Mouse (Mus musculus) gastrocnemius, adult 18-20 months (tissue): ENCODE results near the gene Otc. TPM values are rescaled to one million over a fixed set of nuclear protein-coding genes. Genes with fewer than 3 reads are reported as not detected.

ENCODE experiments used
- total RNA-seq, 2 experiments: library from RNA; stranded (reverse); gene quantifications; 2 replicates each; pipeline ENCODE4 v1.2.3; 2021

The Otc gene
- total RNA-seq, 2 experiments from 2014 or later, result 0.17 TPM; not detected in 1

Other genes starting within 250 kb of the Otc start
- 1 to 10 TPM; 2.4 to 3.2 TPM for gene Srpx, start 134.6 kb upstream of the Otc start, total RNA-seq
- 1 to 10 TPM; 1.4 to 1.6 TPM for gene Rpgr, start 35.4 kb upstream of the Otc start, total RNA-seq
- gene Tspan7, start 232.9 kb downstream of the Otc start, total RNA-seq, result 100 to 1,000 TPM; 114 TPM